Mouse (Mus musculus) kidney, embryonic 16.5 days (tissue): Measurements from ENCODE around the gene Sparc. TPM values are rescaled to one million over a fixed set of nuclear protein-coding genes. Genes with fewer than 3 reads are reported as not detected.

ENCODE experiments used
- ATAC-seq: fragments of 200-750 bp; cut with Nextera tagmentation; 2 replicates; pipeline ENCODE4 v1.8.0; 2017; ENCODE audit warnings: moderate TSS enrichment; ENCODE audit not compliant: low FRiP score, low TSS enrichment
- H3K27ac ChIP-seq: fragments of 300-500 bp; sonication (generic); 2 replicates; pipeline ENCODE4 v1.5.1; 2014; ENCODE audit warnings: low read length
- H3K27me3 ChIP-seq: fragments of 300-500 bp; sonication (generic); 2 replicates; pipeline ENCODE4 v1.6.1; 2014; ENCODE audit warnings: low read length, control low read depth, mixed read lengths; ENCODE audit not compliant: insufficient read depth
- H3K36me3 ChIP-seq: fragments of 300-500 bp; sonication (generic); 2 replicates; pipeline ENCODE4 v1.6.1; 2014; ENCODE audit warnings: low read length, control low read depth, mixed read lengths; ENCODE audit not compliant: insufficient read depth
- H3K4me1 ChIP-seq: fragments of 300-500 bp; sonication (generic); 2 replicates; pipeline ENCODE4 v1.6.1; 2014; ENCODE audit warnings: low read length, control low read depth, mixed read lengths; ENCODE audit not compliant: insufficient read depth
- H3K4me2 ChIP-seq: fragments of 300-500 bp; sonication (generic); replicated peaks from 2 replicates; pipeline ENCODE4 v1.6.1; 2014; ENCODE audit warnings: low read depth, low read length
- H3K4me3 ChIP-seq: fragments of 300-500 bp; sonication (generic); 2 replicates; pipeline ENCODE4 v1.5.1; 2014; ENCODE audit warnings: mild to moderate bottlenecking, low read length
- H3K9ac ChIP-seq: fragments of 300-500 bp; sonication (generic); replicated peaks from 2 replicates; pipeline ENCODE4 v1.6.1; 2014; ENCODE audit warnings: low read length
- H3K9me3 ChIP-seq: fragments of 300-500 bp; sonication (generic); 2 replicates; pipeline ENCODE4 v1.6.1; 2016; ENCODE audit warnings: low read length, control low read depth
- WGBS: fragments of 180-500 bp; shearing (Covaris S2); extraction: QIAGEN DNeasy Blood & Tissue Kit; methylation state at CpG from one replicate; pipeline ENCODE4 v1.1.7; 2014; 5-methylcytosine and 5-hydroxymethylcytosine counted together
- polyA plus RNA-seq: library from polyadenylated mRNA; unstranded; fragments of >200 nt; fragmentation: Nextera tagmentation; extraction: Ambion mirVana; gene quantifications from 2 replicates; pipeline ENCODE4 v1.2.1, GENCODE M21; 2015

Gene Sparc
- polyA plus RNA-seq, 1 experiment from 2014 or later = 1,572 TPM

DNA sequence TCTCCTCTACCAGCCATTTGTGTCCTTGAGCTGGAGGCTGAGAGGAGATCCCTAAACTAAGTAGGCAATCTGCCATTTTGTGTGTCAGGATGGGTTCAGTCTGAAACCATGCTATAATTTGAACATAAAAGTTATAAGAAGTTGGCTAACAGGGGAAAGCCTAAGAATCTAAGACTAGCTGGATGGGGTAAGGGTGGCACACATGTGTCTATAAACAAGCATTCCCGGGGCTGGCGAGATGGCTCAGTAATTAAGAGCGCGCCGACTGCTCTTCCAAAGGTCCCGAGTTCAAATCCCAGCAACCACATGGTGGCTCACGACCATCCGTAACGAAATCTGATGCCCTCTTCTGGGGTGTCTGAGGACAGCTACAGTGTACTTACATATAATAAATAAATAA is 39.2 kb upstream of the Sparc start:
- H3K9me3 ChIP-seq = no peaks in the 10 kb centered on the region
- ATAC-seq = no peak
- no peaks in the 10 kb centered on the region for H3K27me3 ChIP-seq
- H3K9ac ChIP-seq = no peak overlapping the region
- H3K27ac ChIP-seq = 0 out of 2 replicates have a peak overlapping the region, but pooled peaks have one; percentile 82
- 97% methylated on average over 9 of the region's 9 CpGs for WGBS
- H3K36me3 ChIP-seq = no peaks in the 10 kb centered on the region
- H3K4me2 ChIP-seq = no peak overlapping the region
- H3K4me1 ChIP-seq = peaks cover 22% of the 10 kb centered on the region
- H3K4me3 ChIP-seq = no peak overlapping the region

- peak within 1 kb of the TSS; percentile 80 for H3K9ac ChIP-seq
- H3K27me3 ChIP-seq = no peaks in the 10 kb centered on the region
- WGBS = under 1% methylated on average over 36 of the region's 36 CpGs
- peaks cover 22% of the 10 kb centered on the region for H3K4me1 ChIP-seq
- peak within 1 kb of the TSS; percentile 86 for H3K4me3 ChIP-seq
- H3K4me2 ChIP-seq = peak within 1 kb of the TSS; percentile 93
- ATAC-seq = peak; percentile 96
- peak within 1 kb of the TSS; percentile 82 for H3K27ac ChIP-seq
- no peaks in the 10 kb centered on the region for H3K9me3 ChIP-seq
- no peaks in the 10 kb centered on the region for H3K36me3 ChIP-seq
Observed at GRCm38 (mm10) chr11:55461019-55461645, 38.1 kb upstream of the Sparc start, which contains the start of gene Atox1. Atox1 (minus strand) TSS chr11:55461239.

- H3K9me3 ChIP-seq = no peaks in the 10 kb centered on the region
- H3K9ac ChIP-seq = peak overlapping the region; percentile 80
- ATAC-seq = peak; percentile 73
- no peaks in the 10 kb centered on the region for H3K36me3 ChIP-seq
- 1% methylated on average over 17 of the region's 17 CpGs for WGBS
- peaks cover 22% of the 10 kb centered on the region for H3K4me1 ChIP-seq
- peak overlapping the region; percentile 93 for H3K4me2 ChIP-seq
- H3K27me3 ChIP-seq = no peaks in the 10 kb centered on the region
- peak overlapping the region; percentile 86 for H3K4me3 ChIP-seq
- peak overlapping the region; percentile 82 for H3K27ac ChIP-seq
Observed at GRCm38 (mm10) chr11:55460559-55461018, 37.6 kb upstream of the Sparc start.

DNA sequence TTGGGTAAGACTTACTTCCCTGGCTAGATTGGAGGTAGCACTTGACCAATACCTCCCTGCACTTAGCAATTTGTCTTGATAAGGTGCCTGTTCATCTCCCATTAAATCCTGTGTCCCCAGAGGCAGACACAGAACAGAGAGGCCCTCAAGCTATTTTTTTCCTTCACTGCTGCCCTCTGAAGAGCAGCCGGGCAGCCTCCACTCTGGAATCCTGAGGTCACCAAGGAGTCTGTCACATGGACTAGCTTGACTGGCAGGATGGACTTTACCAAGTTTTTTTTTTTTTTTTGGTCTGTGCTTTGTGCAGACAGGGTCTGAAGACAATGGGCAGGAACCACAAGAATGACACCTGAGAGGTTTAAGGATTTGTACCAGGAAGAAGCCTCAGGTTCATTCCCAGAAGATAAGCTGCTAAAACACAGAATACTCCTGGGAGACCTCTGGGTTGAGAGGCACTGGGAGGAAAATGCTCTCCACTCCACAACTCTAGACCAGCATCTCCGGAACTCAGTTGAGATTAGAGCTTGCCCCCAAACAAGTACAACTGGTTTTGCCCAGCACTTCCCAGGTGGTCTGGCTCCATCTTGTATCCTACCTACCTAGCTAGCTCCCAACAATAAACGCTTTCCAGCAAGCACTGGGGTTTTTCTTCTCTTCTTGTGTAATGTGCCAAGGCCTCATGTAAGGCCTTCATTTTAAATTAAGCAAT is 37.0 kb upstream of the Sparc start:
- no peak for ATAC-seq
- no peaks in the 10 kb centered on the region for H3K27me3 ChIP-seq
- H3K9ac ChIP-seq = peak overlapping the region; percentile 80
- peak overlapping the region; percentile 86 for H3K4me3 ChIP-seq
- H3K27ac ChIP-seq = peak overlapping the region; percentile 82
- H3K4me2 ChIP-seq = peak overlapping the region; percentile 93
- H3K9me3 ChIP-seq = no peaks in the 10 kb centered on the region
- H3K36me3 ChIP-seq = no peaks in the 10 kb centered on the region
- WGBS = 22% methylated on average over 3 of the region's 3 CpGs
- H3K4me1 ChIP-seq = peaks cover 22% of the 10 kb centered on the region

GRCm38 (mm10) chr11:55458501-55458900 is 35.5 kb upstream of the Sparc start:
- no peak overlapping the region for H3K27ac ChIP-seq
- no peaks in the 10 kb centered on the region for H3K27me3 ChIP-seq
- no peak for ATAC-seq
- no peaks in the 10 kb centered on the region; the same call in 1 of the 2 replicates for H3K36me3 ChIP-seq
- no peak overlapping the region for H3K4me3 ChIP-seq
- H3K4me2 ChIP-seq = no peak overlapping the region; the same call in 1 of the 2 replicates
- H3K9me3 ChIP-seq = no peaks in the 10 kb centered on the region
- 34% methylated on average over 4 of the region's 4 CpGs for WGBS
- peak overlapping the region; percentile 23; the same call in 1 of the 2 replicates for H3K9ac ChIP-seq
- peaks cover 22% of the 10 kb centered on the region for H3K4me1 ChIP-seq

DNA sequence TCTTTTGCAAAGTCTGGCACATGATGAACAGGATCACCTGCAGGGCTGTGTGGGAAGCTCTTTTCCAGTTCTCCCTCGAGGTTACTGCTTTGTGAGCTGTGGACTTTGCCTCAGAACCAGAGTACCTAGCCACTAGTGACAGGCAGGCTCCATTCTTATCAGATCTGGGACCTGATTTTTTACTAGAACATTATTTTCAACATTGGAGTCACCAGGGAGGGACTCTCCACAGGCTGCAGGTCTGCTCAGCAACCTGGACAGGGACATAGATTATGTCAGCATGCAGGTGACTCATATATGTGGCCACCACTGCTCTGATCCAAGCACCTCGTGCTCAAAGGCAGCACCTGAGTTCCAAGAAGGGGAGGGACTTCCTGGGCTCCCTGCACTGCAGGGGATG is 32.2 kb upstream of the Sparc start:
- Histone ChIP-seq H3K4me1 (peaks cover 21% of the 10 kb centered on the region), H3K9me3 (no peaks in the 10 kb centered on the region), H3K36me3 (peaks cover 4% of the 10 kb centered on the region; the same call in 1 of the 2 replicates), H3K9ac (no peak overlapping the region), H3K4me3 (no peak overlapping the region), H3K4me2 (no peak overlapping the region), H3K27me3 (no peaks in the 10 kb centered on the region), H3K27ac (no peak overlapping the region)
- ATAC-seq = no peak
- 63% methylated on average over 2 of the region's 2 CpGs for WGBS

- peaks cover 11% of the 10 kb centered on the region for H3K4me1 ChIP-seq
- 86% methylated on average over 4 of the region's 4 CpGs for WGBS
- ATAC-seq = no peak
- H3K36me3 ChIP-seq = peaks cover 13% of the 10 kb centered on the region; the same call in 1 of the 2 replicates
- no peaks in the 10 kb centered on the region for H3K27me3 ChIP-seq
- no peak overlapping the region for H3K4me3 ChIP-seq
- H3K9ac ChIP-seq = no peak overlapping the region
- no peak overlapping the region for H3K4me2 ChIP-seq
- H3K9me3 ChIP-seq = no peaks in the 10 kb centered on the region
- H3K27ac ChIP-seq = no peak overlapping the region
Observed at GRCm38 (mm10) chr11:55453640-55454039, 30.7 kb upstream of the Sparc start.

- H3K9me3 ChIP-seq = no peaks in the 10 kb centered on the region
- peaks cover 4% of the 10 kb centered on the region; the same call in 1 of the 2 replicates for H3K4me1 ChIP-seq
- H3K9ac ChIP-seq = no peak overlapping the region
- H3K27me3 ChIP-seq = no peaks in the 10 kb centered on the region
- H3K4me2 ChIP-seq = no peak overlapping the region
- WGBS = 61% methylated on average over 4 of the region's 4 CpGs
- H3K36me3 ChIP-seq = peaks cover 16% of the 10 kb centered on the region; the same call in 1 of the 2 replicates
- no peak for ATAC-seq
- H3K27ac ChIP-seq = peak overlapping the region; percentile 75
- H3K4me3 ChIP-seq = no peak overlapping the region
Observed at GRCm38 (mm10) chr11:55450311-55450710, 27.3 kb upstream of the Sparc start.

DNA sequence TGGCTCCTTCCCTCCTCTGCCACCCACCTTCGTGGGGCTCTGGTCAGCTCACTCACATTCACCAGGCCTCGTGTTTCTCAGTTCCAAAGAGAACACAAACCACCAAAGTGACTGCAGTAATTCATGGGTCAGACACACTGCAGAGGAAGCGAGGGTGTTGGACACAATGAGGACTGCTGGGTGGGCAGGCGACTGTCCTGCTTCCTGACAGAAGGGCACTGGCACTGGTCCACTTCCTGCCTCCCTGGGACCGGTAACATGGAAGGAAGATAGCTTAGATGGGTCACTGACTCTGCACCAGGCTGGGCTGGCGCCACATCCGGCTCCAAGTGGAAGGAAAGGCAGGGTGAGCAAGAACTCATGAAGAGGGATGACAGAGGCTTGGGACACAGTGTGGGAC is 26.5 kb upstream of the Sparc start:
- H3K9me3 ChIP-seq = no peaks in the 10 kb centered on the region
- no peak overlapping the region for H3K4me3 ChIP-seq
- H3K9ac ChIP-seq = no peak overlapping the region
- 0 out of 2 replicates have a peak, but pooled peaks have one; percentile 16 for ATAC-seq
- H3K27me3 ChIP-seq = no peaks in the 10 kb centered on the region
- H3K36me3 ChIP-seq = peaks cover 16% of the 10 kb centered on the region; the same call in 1 of the 2 replicates
- H3K27ac ChIP-seq = peak overlapping the region; percentile 75
- 35% methylated on average over 7 of the region's 7 CpGs for WGBS
- no peak overlapping the region for H3K4me2 ChIP-seq
- peaks cover 4% of the 10 kb centered on the region; the same call in 1 of the 2 replicates for H3K4me1 ChIP-seq
